Mouse (Mus musculus) embryonic facial prominence, embryonic 11.5 days (tissue): ENCODE results near the gene Lipa. TPM values are rescaled to one million over a fixed set of nuclear protein-coding genes. Genes with fewer than 3 reads are reported as not detected.

Experiments
- ATAC-seq: fragments of 200-750 bp; cut with Nextera tagmentation; replicated peaks from 2 replicates; pipeline ENCODE4 v1.8.0; 2017; ENCODE audit warnings: low read depth; ENCODE audit not compliant: insufficient number of reproducible peaks, low FRiP score, low TSS enrichment
- DNase-seq: peaks from one replicate; pipeline ENCODE4 v3.0.0-alpha.2; 2015; ENCODE audit warnings: low spot score
- H3K27ac ChIP-seq: fragments of 300-500 bp; sonication (generic); replicated peaks from 2 replicates; pipeline ENCODE4 v1.5.1; 2014; ENCODE audit warnings: mild to moderate bottlenecking, low read depth, low read length, control low read depth
- H3K27me3 ChIP-seq: fragments of 300-500 bp; sonication (generic); 2 replicates; pipeline ENCODE4 v1.6.1; 2014; ENCODE audit warnings: mild to moderate bottlenecking, low read length, moderate library complexity, mixed read lengths; ENCODE audit not compliant: control insufficient read depth, insufficient read depth
- H3K36me3 ChIP-seq: fragments of 300-500 bp; sonication (generic); replicated peaks from 2 replicates; pipeline ENCODE4 v1.6.1; 2014; ENCODE audit warnings: low read depth, mild to moderate bottlenecking, low read length, moderate library complexity, mixed read lengths; ENCODE audit not compliant: control insufficient read depth, insufficient read depth
- H3K4me1 ChIP-seq: fragments of 300-500 bp; sonication (generic); 2 replicates; pipeline ENCODE4 v1.6.1; 2014; ENCODE audit warnings: low read length, mixed read lengths; ENCODE audit not compliant: control insufficient read depth, insufficient read depth
- H3K4me2 ChIP-seq: fragments of 300-500 bp; sonication (generic); 2 replicates; pipeline ENCODE4 v1.6.1; 2014; ENCODE audit warnings: low read depth, mild to moderate bottlenecking, control low read depth, low read length, moderate library complexity
- H3K4me3 ChIP-seq: fragments of 300-500 bp; sonication (generic); 2 replicates; pipeline ENCODE4 v1.5.1; 2014; ENCODE audit warnings: low read depth, low read length, control low read depth
- H3K9ac ChIP-seq: fragments of 300-500 bp; sonication (generic); replicated peaks from 2 replicates; pipeline ENCODE4 v1.6.1; 2014; ENCODE audit warnings: mild to moderate bottlenecking, control low read depth, low read length
- H3K9me3 ChIP-seq: fragments of 300-500 bp; sonication (generic); replicated peaks from 2 replicates; pipeline ENCODE4 v1.6.1; 2016; ENCODE audit warnings: mild to moderate bottlenecking, low read length, inconsistent platforms, mixed read lengths; ENCODE audit not compliant: control insufficient read depth
- WGBS: fragments of 180-500 bp; shearing (Covaris S2); extraction: QIAGEN DNeasy Blood & Tissue Kit; methylation state at CpG from one replicate; pipeline ENCODE4 v1.1.7; 2014; 5-methylcytosine and 5-hydroxymethylcytosine counted together
- polyA plus RNA-seq: library from polyadenylated mRNA; unstranded; fragments of >200 nt; fragmentation: Nextera tagmentation; extraction: Ambion mirVana; gene quantifications from 2 replicates; pipeline ENCODE4 v1.2.1, GENCODE M21; 2014

The Lipa gene
- polyA plus RNA-seq, 1 experiment from 2014 or later = 35.6 TPM

GRCm38 (mm10) chr19:34510717-34511116, 16.6 kb downstream of the Lipa start:
- H3K27ac ChIP-seq = no peak overlapping the region
- no peaks in the 10 kb centered on the region; the same call in 1 of the 2 replicates for H3K36me3 ChIP-seq
- 86% methylated on average over 5 of the region's 5 CpGs for WGBS
- H3K4me2 ChIP-seq = no peak overlapping the region
- no peak overlapping the region for H3K9ac ChIP-seq
- no peak for DNase-seq
- no peaks in the 10 kb centered on the region for H3K9me3 ChIP-seq
- H3K27me3 ChIP-seq = no peaks in the 10 kb centered on the region
- no peak for ATAC-seq
- no peak overlapping the region for H3K4me3 ChIP-seq
- H3K4me1 ChIP-seq = no peaks in the 10 kb centered on the region

GRCm38 (mm10) chr19:34505161-34505721, 22.0 kb downstream of the Lipa start:
- WGBS = 92% methylated on average over 12 of the region's 12 CpGs
- H3K4me2 ChIP-seq = no peak overlapping the region
- no peak overlapping the region for H3K9ac ChIP-seq
- no peaks in the 10 kb centered on the region; the same call in 1 of the 2 replicates for H3K36me3 ChIP-seq
- no peak for ATAC-seq
- H3K9me3 ChIP-seq = no peaks in the 10 kb centered on the region
- H3K27ac ChIP-seq = no peak overlapping the region
- DNase-seq = no peak
- no peaks in the 10 kb centered on the region for H3K27me3 ChIP-seq
- no peak overlapping the region for H3K4me3 ChIP-seq
- no peaks in the 10 kb centered on the region for H3K4me1 ChIP-seq

DNA sequence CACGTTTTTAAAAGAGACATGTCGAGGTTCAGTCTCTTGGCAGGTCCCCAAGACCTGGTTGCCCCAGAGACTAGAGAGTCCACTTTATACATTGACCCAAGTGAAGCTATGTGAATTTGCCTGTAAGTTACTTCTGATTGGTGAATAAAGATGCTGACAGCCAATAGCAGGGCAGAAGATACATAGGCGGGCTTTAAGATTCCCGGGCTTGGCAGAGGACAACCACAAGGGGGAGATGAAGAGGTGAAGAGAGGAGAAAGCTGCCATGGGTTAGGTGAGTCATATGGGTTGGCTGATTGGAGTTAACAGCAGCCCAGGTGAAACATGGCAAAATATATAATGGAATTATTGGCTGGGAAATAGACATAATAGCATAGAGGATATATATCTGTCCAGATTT, 26.5 kb downstream of the Lipa start:
- DNase-seq (peak; percentile 66), ATAC-seq (no peak)
- Histone ChIP-seq H3K9ac (no peak overlapping the region), H3K27ac (no peak overlapping the region), H3K4me3 (no peak overlapping the region), H3K4me2 (no peak overlapping the region), H3K4me1 (no peaks in the 10 kb centered on the region), H3K27me3 (no peaks in the 10 kb centered on the region), H3K9me3 (no peaks in the 10 kb centered on the region), H3K36me3 (no peaks in the 10 kb centered on the region)
- WGBS = 54% methylated on average over 4 of the region's 4 CpGs

GRCm38 (mm10) chr19:34496353-34496752, 30.9 kb downstream of the Lipa start:
- H3K4me1 ChIP-seq = no peaks in the 10 kb centered on the region
- 78% methylated on average over 1 of the region's 1 CpGs for WGBS
- no peaks in the 10 kb centered on the region for H3K27me3 ChIP-seq
- no peak overlapping the region for H3K27ac ChIP-seq
- no peak overlapping the region for H3K4me3 ChIP-seq
- no peak overlapping the region for H3K4me2 ChIP-seq
- H3K9ac ChIP-seq = no peak overlapping the region
- DNase-seq (no peak), ATAC-seq (no peak)
- H3K36me3 ChIP-seq = no peaks in the 10 kb centered on the region
- H3K9me3 ChIP-seq = no peaks in the 10 kb centered on the region

DNA sequence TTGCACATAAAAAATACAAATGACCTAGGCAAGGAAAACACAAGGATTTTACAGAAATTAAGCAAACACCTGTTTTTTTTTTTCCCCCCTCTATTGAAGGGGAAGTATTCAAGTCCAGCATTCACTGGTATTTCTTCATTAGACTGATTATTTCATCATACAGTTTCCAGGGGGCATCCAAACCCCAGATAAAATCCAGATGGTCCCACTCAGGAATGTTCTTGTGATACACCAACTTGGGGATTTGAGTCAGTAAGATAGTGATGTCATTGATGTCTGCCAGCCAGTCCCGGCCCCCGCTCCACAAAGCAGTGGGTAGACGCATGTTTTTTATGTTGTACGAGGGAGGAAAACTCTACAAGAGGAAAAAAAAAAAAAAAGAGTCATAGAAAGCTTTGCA, 33.4 kb downstream of the Lipa start:
- Histone ChIP-seq H3K4me2 (no peak overlapping the region), H3K4me1 (no peaks in the 10 kb centered on the region), H3K9me3 (no peaks in the 10 kb centered on the region), H3K27ac (no peak overlapping the region), H3K9ac (no peak overlapping the region), H3K4me3 (no peak overlapping the region), H3K36me3 (no peaks in the 10 kb centered on the region), H3K27me3 (no peaks in the 10 kb centered on the region)
- DNase-seq (no peak), ATAC-seq (no peak)
- WGBS = 85% methylated on average over 4 of the region's 4 CpGs

GRCm38 (mm10) chr19:34483547-34483946, 43.7 kb downstream of the Lipa start:
- ATAC-seq (no peak), DNase-seq (peak; percentile 81)
- H3K4me1 ChIP-seq = no peaks in the 10 kb centered on the region
- no peak overlapping the region for H3K4me3 ChIP-seq
- WGBS = 20% methylated on average over 4 of the region's 4 CpGs
- no peaks in the 10 kb centered on the region for H3K36me3 ChIP-seq
- no peak overlapping the region for H3K4me2 ChIP-seq
- H3K9ac ChIP-seq = no peak overlapping the region
- H3K9me3 ChIP-seq = no peaks in the 10 kb centered on the region
- no peak overlapping the region for H3K27ac ChIP-seq
- no peaks in the 10 kb centered on the region for H3K27me3 ChIP-seq

- peaks cover 6% of the 10 kb centered on the region for H3K4me1 ChIP-seq
- peak within 1 kb of the TSS; percentile 94 for H3K4me2 ChIP-seq
- no peak within 1 kb of the TSS for H3K27ac ChIP-seq
- peak; percentile 72 for ATAC-seq
- no peaks in the 10 kb centered on the region for H3K9me3 ChIP-seq
- DNase-seq = peak; percentile 77
- H3K9ac ChIP-seq = peak within 1 kb of the TSS; percentile 41
- no peaks in the 10 kb centered on the region for H3K36me3 ChIP-seq
- under 1% methylated on average over 35 of the region's 35 CpGs for WGBS
- peak within 1 kb of the TSS; percentile 51 for H3K4me3 ChIP-seq
- H3K27me3 ChIP-seq = peaks cover 13% of the 10 kb centered on the region
Measured at GRCm38 (mm10) chr19:34474991-34475971, 52.0 kb downstream of the Lipa start, which contains the start of gene Ch25h. Gene Ch25h (minus strand): TSS chr19:34475164.
